Mouse (Mus musculus) liver, embryonic 14.5 days (tissue): ENCODE measurements at regions not wholly inside any gene's neighbourhood (a gene's known extent, or its start where the extent isn't known, plus 50 kb on each side); places are given as distances from the start of the nearest gene placed in this dataset.

Source experiments
- CTCF ChIP-seq: IDR thresholded peaks from 2 replicates; pipeline ENCODE4 v1.5.1; 2016; ENCODE audit warnings: antibody characterized with exemption, low read depth, control low read depth
- EP300 ChIP-seq: IDR thresholded peaks from 2 replicates; pipeline ENCODE4 v1.6.1; 2016; ENCODE audit warnings: antibody characterized with exemption, low read depth

DNA sequence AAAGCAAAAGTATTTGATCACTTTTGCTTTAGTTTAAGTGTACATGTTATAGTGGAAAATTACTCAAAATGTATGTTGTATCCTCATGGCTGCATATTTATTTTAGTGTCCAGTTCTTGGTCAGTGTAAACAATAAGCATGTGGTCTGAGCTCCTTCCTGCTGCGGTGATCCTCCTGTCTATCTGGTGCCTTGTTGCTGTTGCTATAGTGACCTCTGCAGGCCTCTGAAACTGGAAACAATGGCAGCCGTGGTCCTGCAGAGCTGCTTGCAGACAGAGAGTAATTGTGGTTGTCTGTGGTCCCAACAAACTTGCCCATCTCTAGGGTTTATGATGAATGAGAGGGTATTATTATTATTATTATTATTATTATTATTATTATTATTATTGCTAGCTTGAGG, 230.2 kb downstream of the Tfec start:
- TF ChIP-seq CTCF (0 out of 2 replicates have a peak, but pooled peaks have one; percentile 5), EP300 (no peak)
